Mouse (Mus musculus) neural tube, embryonic 10.5 days (tissue): ENCODE data around the gene Fgfr2.

Source experiments
- DNase-seq: peaks from one replicate; pipeline ENCODE4 v3.0.0-alpha.2; 2017; ENCODE audit warnings: low spot score; ENCODE audit errors: extremely low spot score

Fgfr2 gene

GRCm38 (mm10) chr7:132626174-132626573 is 497.0 kb downstream of the Fgfr2 start:
- DNase-seq: no peak

GRCm38 (mm10) chr7:132624161-132624560 is 499.0 kb downstream of the Fgfr2 start:
- DNase-seq: no peak

GRCm38 (mm10) chr7:132619975-132620918 is 502.9 kb downstream of the Fgfr2 start:
- DNase-seq: no peak

GRCm38 (mm10) chr7:132619549-132619948 is 503.6 kb downstream of the Fgfr2 start:
- no peak for DNase-seq

- DNase-seq: no peak
These were observed 506.1 kb downstream of the Fgfr2 start for GRCm38 (mm10) chr7:132617021-132617564.

- no peak for DNase-seq
These were observed 506.8 kb downstream of the Fgfr2 start for GRCm38 (mm10) chr7:132616391-132616790.

GRCm38 (mm10) chr7:132615346-132615745 is 507.8 kb downstream of the Fgfr2 start:
- no peak for DNase-seq

GRCm38 (mm10) chr7:132611530-132611929 is 511.6 kb downstream of the Fgfr2 start:
- no peak for DNase-seq

GRCm38 (mm10) chr7:132610468-132611318 is 512.5 kb downstream of the Fgfr2 start, which contains the start of gene Lhpp:
Gene Lhpp (plus strand): TSS chr7:132610638.
- peak; percentile 92 for DNase-seq

- DNase-seq: no peak
These were observed 514.7 kb downstream of the Fgfr2 start for GRCm38 (mm10) chr7:132608316-132609020.

- DNase-seq: no peak
These were observed 517.5 kb downstream of the Fgfr2 start for GRCm38 (mm10) chr7:132605689-132606088.

GRCm38 (mm10) chr7:132604720-132605119 is 518.4 kb downstream of the Fgfr2 start:
- DNase-seq: no peak

GRCm38 (mm10) chr7:132600926-132601325 is 522.2 kb downstream of the Fgfr2 start:
- DNase-seq: no peak

GRCm38 (mm10) chr7:132600026-132600425 is 523.1 kb downstream of the Fgfr2 start:
- no peak for DNase-seq

GRCm38 (mm10) chr7:132599071-132599975 is 523.8 kb downstream of the Fgfr2 start, which contains the start of gene Nkx1-2:
Gene Nkx1-2 (minus strand): TSS chr7:132599637.
- peak; percentile 63 for DNase-seq

- peak; percentile 61 for DNase-seq
These were observed 525.7 kb downstream of the Fgfr2 start for GRCm38 (mm10) chr7:132597251-132598041.

- no peak for DNase-seq
These were observed 526.4 kb downstream of the Fgfr2 start for GRCm38 (mm10) chr7:132596557-132597250.

GRCm38 (mm10) chr7:132595787-132596186 is 527.4 kb downstream of the Fgfr2 start:
- no peak for DNase-seq
